Mouse (Mus musculus) hematopoietic stem cell, adult 5-6 weeks (primary cell): Measurements from ENCODE around the gene Ppp2r3a. TPM values are rescaled to one million over a fixed set of nuclear protein-coding genes. Genes with fewer than 3 reads are reported as not detected.

Experiments
- ATAC-seq, 2 experiments: fragments of 125-278 bp in 1 of 2; replicated peaks in 1 of 2; 2 replicates each; pipeline ENCODE4 v1.8.0; 2016 to 2017; ENCODE audit warnings: inconsistent platforms in 2 of 2, mild to moderate bottlenecking in 2 of 2, moderate number of reproducible peaks in 2 of 2, low read depth in 1 of 2, moderate TSS enrichment in 1 of 2; ENCODE audit not compliant: low FRiP score in 2 of 2, poor library complexity in 2 of 2, severe bottlenecking in 2 of 2, insufficient read depth in 1 of 2, low TSS enrichment in 1 of 2
- total RNA-seq: library from RNA; stranded (forward); fragments of 172-1452, 232-1000 nt; gene quantifications from 2 replicates; pipeline ENCODE4 v1.2.3, GENCODE M21; 2017

Ppp2r3a gene
- total RNA-seq, 1 experiment from 2014 or later: 38.9 TPM

GRCm38 (mm10) chr9:101065076-101065602, 186.5 kb downstream of the Ppp2r3a start:
- ATAC-seq: no peak

- ATAC-seq: no peak
These were observed 189.3 kb downstream of the Ppp2r3a start for GRCm38 (mm10) chr9:101062253-101062780.

GRCm38 (mm10) chr9:101061035-101061434, 190.6 kb downstream of the Ppp2r3a start:
- ATAC-seq: peak; percentile 89

GRCm38 (mm10) chr9:101057156-101057555, 194.4 kb downstream of the Ppp2r3a start:
- ATAC-seq: no peak

Other genes with a start within 250 kb of the Ppp2r3a start
- 14.8 and 18.1 TPM in 2 replicates for gene Pccb, start 216.9 kb downstream of the Ppp2r3a start, total RNA-seq
- 56.6 and 63.2 TPM in 2 replicates for gene Msl2, start 177.7 kb downstream of the Ppp2r3a start, total RNA-seq